8 mouse cellular contexts compared by ENCODE assay signal in the genomic region with DNA sequence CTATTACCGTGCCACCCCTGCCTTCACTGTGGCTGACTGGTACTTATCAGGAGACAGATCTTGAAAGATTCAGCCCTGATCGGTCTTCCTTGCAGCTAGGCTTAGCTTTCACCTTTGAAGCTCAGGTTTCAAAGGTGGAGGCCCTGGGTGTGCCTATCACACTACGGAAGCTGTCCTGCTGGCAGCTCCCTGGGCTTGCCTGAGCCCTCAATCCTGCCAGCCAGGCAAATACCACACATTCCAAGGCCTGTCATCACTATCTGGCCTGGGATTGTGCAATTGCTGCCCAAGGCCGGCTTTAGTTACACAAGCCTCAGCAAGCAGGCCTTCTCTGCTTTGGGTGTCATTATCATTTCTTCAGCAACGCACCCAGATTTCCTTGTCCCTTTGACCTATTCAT.
DNase-seq lines count a peak whose midpoint lies in the region; ATAC-seq and TF ChIP-seq lines count a peak whose summit lies in the region.

No protein-coding gene starts in this region.

- no peaks in the 10 kb centered on the region for H3K9me3 ChIP-seq in hindbrain, embryonic 10.5 days
- no peaks in the 10 kb centered on the region for H3K9me3 ChIP-seq in hindbrain, postnatal 0 days (ENCODE audit: low read length)
- no peaks in the 10 kb centered on the region for H3K9me3 ChIP-seq in embryonic facial prominence, embryonic 13.5 days
- no peaks in the 10 kb centered on the region for H3K9me3 ChIP-seq in intestine, embryonic 16.5 days (ENCODE audit: control insufficient read depth, low read length)
- H3K9me3 ChIP-seq in lung, embryonic 16.5 days (ENCODE audit: control insufficient read depth, low read length): no peaks in the 10 kb centered on the region
- no peaks in the 10 kb centered on the region for H3K9me3 ChIP-seq in midbrain, embryonic 15.5 days

- no peaks in the 10 kb centered on the region for H3K27me3 ChIP-seq in hindbrain, embryonic 10.5 days (ENCODE audit: insufficient read depth, poor library complexity, severe bottlenecking)
- H3K27me3 ChIP-seq in hindbrain, postnatal 0 days (ENCODE audit: insufficient read depth, low read length): no peaks in the 10 kb centered on the region
- H3K27me3 ChIP-seq in embryonic facial prominence, embryonic 13.5 days: no peaks in the 10 kb centered on the region
- H3K27me3 ChIP-seq in intestine, embryonic 16.5 days (replicated peaks; ENCODE audit: control insufficient read depth, insufficient read depth, low read length): no peaks in the 10 kb centered on the region
- H3K27me3 ChIP-seq in lung, embryonic 16.5 days (ENCODE audit: control insufficient read depth, insufficient read depth, low read depth, low read length): no peaks in the 10 kb centered on the region
- H3K27me3 ChIP-seq in midbrain, embryonic 15.5 days (replicated peaks): no peaks in the 10 kb centered on the region

- 0 out of 2 replicates have a peak, but pooled peaks cover 3% of the 10 kb centered on the region for H3K4me1 ChIP-seq in hindbrain, embryonic 10.5 days (replicated peaks)
- no peaks in the 10 kb centered on the region for H3K4me1 ChIP-seq in hindbrain, postnatal 0 days (ENCODE audit: insufficient read depth, low read length)
- H3K4me1 ChIP-seq in embryonic facial prominence, embryonic 13.5 days: peaks cover 6% of the 10 kb centered on the region; the same call in 1 of the 2 replicates
- H3K4me1 ChIP-seq in intestine, embryonic 16.5 days (ENCODE audit: control insufficient read depth, insufficient read depth, low read length): no peaks in the 10 kb centered on the region
- 0 out of 2 replicates have a peak, but pooled peaks cover 2% of the 10 kb centered on the region for H3K4me1 ChIP-seq in lung, embryonic 16.5 days (replicated peaks; ENCODE audit: control insufficient read depth, insufficient read depth, low read length)
- no peaks in the 10 kb centered on the region for H3K4me1 ChIP-seq in midbrain, embryonic 15.5 days

- ATAC-seq in hindbrain, postnatal 0 days: no peak
- ATAC-seq in embryonic facial prominence, embryonic 13.5 days (ENCODE audit: insufficient number of reproducible peaks, insufficient read depth, low FRiP score, low TSS enrichment, low read depth): peak; percentile 56; the same call in 1 of the 2 replicates
- peak; percentile 65 for ATAC-seq in intestine, embryonic 16.5 days
- ATAC-seq in lung, embryonic 16.5 days (ENCODE audit: low read depth): peak; percentile 74
- ATAC-seq in midbrain, embryonic 15.5 days (replicated peaks): no peak

- H3K27ac ChIP-seq in hindbrain, embryonic 10.5 days: peak overlapping the region; percentile 54
- H3K27ac ChIP-seq in hindbrain, postnatal 0 days: no peak overlapping the region
- H3K27ac ChIP-seq in embryonic facial prominence, embryonic 13.5 days: no peak overlapping the region
- H3K27ac ChIP-seq in intestine, embryonic 16.5 days (ENCODE audit: low read length): no peak overlapping the region
- H3K27ac ChIP-seq in lung, embryonic 16.5 days (ENCODE audit: low read length): no peak overlapping the region; the same call in 1 of the 2 replicates
- H3K27ac ChIP-seq in midbrain, embryonic 15.5 days: no peak overlapping the region

- H3K9ac ChIP-seq in hindbrain, postnatal 0 days (replicated peaks; ENCODE audit: low read length): no peak overlapping the region
- H3K9ac ChIP-seq in embryonic facial prominence, embryonic 13.5 days: no peak overlapping the region
- H3K9ac ChIP-seq in intestine, embryonic 16.5 days (ENCODE audit: low read depth, low read length): no peak overlapping the region
- H3K9ac ChIP-seq in lung, embryonic 16.5 days (ENCODE audit: low read length): no peak overlapping the region
- no peak overlapping the region for H3K9ac ChIP-seq in midbrain, embryonic 15.5 days

- no peak overlapping the region for H3K4me3 ChIP-seq in hindbrain, embryonic 10.5 days
- no peak overlapping the region for H3K4me3 ChIP-seq in hindbrain, postnatal 0 days (ENCODE audit: low read length)
- no peak overlapping the region for H3K4me3 ChIP-seq in embryonic facial prominence, embryonic 13.5 days
- H3K4me3 ChIP-seq in intestine, embryonic 16.5 days (ENCODE audit: low read length): no peak overlapping the region
- H3K4me3 ChIP-seq in lung, embryonic 16.5 days (ENCODE audit: low read length): no peak overlapping the region
- H3K4me3 ChIP-seq in midbrain, embryonic 15.5 days: no peak overlapping the region

- peak; percentile 43 for DNase-seq in hindbrain, embryonic 10.5 days (ENCODE audit: low spot score)
- no peak for DNase-seq in hindbrain, postnatal 0 days (ENCODE audit: low spot score)
- DNase-seq in right cerebral cortex, postnatal 25 days: no peak
- no peak for DNase-seq in layer of hippocampus, adult 9-11 months

- H3K36me3 ChIP-seq in hindbrain, embryonic 10.5 days: no peaks in the 10 kb centered on the region
- H3K36me3 ChIP-seq in hindbrain, postnatal 0 days (ENCODE audit: insufficient read depth, low read length): no peaks in the 10 kb centered on the region
- no peaks in the 10 kb centered on the region for H3K36me3 ChIP-seq in embryonic facial prominence, embryonic 13.5 days
- no peaks in the 10 kb centered on the region for H3K36me3 ChIP-seq in intestine, embryonic 16.5 days (ENCODE audit: control insufficient read depth, insufficient read depth, low read length)
- no peaks in the 10 kb centered on the region for H3K36me3 ChIP-seq in lung, embryonic 16.5 days (ENCODE audit: control insufficient read depth, insufficient read depth, low read length)
- no peaks in the 10 kb centered on the region for H3K36me3 ChIP-seq in midbrain, embryonic 15.5 days (replicated peaks)

- no peak overlapping the region for H3K4me2 ChIP-seq in hindbrain, postnatal 0 days (ENCODE audit: low read depth, low read length)
- H3K4me2 ChIP-seq in embryonic facial prominence, embryonic 13.5 days: no peak overlapping the region
- no peak overlapping the region for H3K4me2 ChIP-seq in intestine, embryonic 16.5 days (ENCODE audit: low read depth, low read length)
- H3K4me2 ChIP-seq in lung, embryonic 16.5 days (ENCODE audit: low read depth, low read length): no peak overlapping the region
- H3K4me2 ChIP-seq in midbrain, embryonic 15.5 days: no peak overlapping the region

- 55% methylated on average over 5 of the region's 5 CpGs for WGBS in hindbrain, embryonic 10.5 days
- WGBS in hindbrain, postnatal 0 days: 72% methylated on average over 5 of the region's 5 CpGs
- WGBS in embryonic facial prominence, embryonic 13.5 days: 23% methylated on average over 5 of the region's 5 CpGs
- WGBS in intestine, embryonic 16.5 days: 39% methylated on average over 5 of the region's 5 CpGs
- 33% methylated on average over 5 of the region's 5 CpGs for WGBS in lung, embryonic 16.5 days
- WGBS in midbrain, embryonic 15.5 days: 73% methylated on average over 5 of the region's 5 CpGs

- TF ChIP-seq CTCF in hindbrain, postnatal 0 days (IDR thresholded peaks at IDR 0.05; ENCODE audit: low read depth): no peak

Comparison
In these comparisons a context has a peak if more than half of its experiments do, and no peak if none do; other contexts are left out.
1. ATAC-seq: peak in embryonic facial prominence, embryonic 13.5 days (single experiment), intestine, embryonic 16.5 days (single experiment) and lung, embryonic 16.5 days (single experiment); none in hindbrain, postnatal 0 days (single experiment) and midbrain, embryonic 15.5 days (single experiment).